Mouse (Mus musculus): Measurements from ENCODE around the gene Neu4.
A peak's percentile ranks its signal among the peaks of the same experiment; 100 is the strongest.
"Not testable (repeated sequence)": the region's sequence is repeated elsewhere in the genome, so short reads cannot be mapped to it uniquely, and the experiment has no call there.

Gene Neu4

DNA sequence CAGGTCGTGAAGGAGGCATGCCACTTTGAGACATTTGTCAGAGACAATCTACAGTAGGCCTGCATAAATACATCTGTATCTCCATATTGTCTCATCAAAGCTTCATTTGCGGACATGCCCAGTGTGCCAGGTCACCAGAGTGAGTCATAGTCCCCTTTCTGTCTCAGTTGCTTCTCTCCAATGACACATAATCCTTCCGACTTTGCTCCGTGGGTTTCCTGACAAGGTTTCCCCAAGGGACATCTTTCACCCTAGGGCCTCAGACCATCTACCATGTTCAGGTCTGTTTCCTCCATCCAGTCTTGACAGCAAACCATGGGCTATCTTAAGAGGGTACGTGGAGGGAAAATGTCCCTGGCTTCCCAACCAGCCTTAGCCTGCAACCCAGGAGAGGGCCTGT lies 30.9 kb downstream of the Neu4 start:
- ATAC-seq (ENCODE audit: insufficient number of reproducible peaks, low FRiP score, low TSS enrichment), result no peak

DNA sequence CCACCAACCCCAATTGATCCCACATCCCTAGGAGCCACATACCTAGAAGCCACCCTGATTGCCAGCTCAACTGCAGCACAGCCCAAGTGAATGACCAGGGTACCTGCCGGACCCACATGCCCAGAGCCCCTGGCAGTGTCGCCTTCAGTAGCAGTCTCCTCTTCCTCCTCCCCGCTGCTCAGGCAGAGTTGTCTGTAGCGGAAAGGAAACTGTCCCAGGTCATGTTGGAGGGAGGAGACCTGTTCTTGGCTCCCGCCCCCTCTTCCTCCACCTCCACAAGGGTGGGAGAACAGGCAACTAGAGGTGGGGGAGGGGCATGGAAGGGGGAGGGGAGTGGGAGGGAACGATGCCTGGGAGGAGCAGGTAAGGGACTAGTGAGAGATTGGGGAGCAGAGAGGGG lies 32.1 kb downstream of the Neu4 start, which contains the start of gene Pdcd1:
Gene Pdcd1 (minus strand): TSS at position 181 of the 400 bp plus-strand sequence.
- ATAC-seq (ENCODE audit: insufficient number of reproducible peaks, low FRiP score, low TSS enrichment), result no peak

DNA sequence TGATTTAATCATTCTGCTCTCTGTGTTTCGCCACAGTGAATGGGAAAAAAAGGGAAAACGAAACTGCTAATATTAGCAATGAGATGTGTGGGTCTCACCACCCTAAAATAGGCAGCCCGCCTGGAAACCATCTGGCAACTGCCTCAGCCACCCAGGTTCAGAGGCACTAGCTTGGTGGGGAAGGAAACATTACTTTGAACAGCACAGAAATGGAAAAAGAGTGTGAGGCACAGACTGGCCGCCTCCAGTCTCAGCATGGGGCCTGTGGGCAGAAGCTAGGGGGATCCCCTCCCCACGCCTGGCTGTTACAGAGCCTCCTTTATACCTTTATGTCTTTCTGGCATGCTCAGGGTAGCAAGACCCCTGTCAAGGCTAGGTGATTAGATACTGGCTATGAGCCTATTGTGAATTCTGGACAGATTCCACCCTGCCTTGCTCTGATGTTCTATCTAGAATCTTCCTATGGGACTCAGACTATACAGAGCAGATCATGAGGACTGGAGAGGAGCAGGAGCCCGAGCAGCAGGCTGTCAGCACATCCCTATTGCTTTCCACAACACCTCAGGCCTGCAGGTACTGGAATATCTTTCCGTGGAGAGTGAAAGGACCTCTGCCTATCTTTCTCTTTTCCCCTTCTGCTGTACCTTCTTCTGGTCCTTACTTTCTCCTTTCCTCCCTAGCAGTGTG lies 33.4 kb downstream of the Neu4 start:
- peak; percentile 67 for ATAC-seq (ENCODE audit: insufficient number of reproducible peaks, low FRiP score, low TSS enrichment)

DNA sequence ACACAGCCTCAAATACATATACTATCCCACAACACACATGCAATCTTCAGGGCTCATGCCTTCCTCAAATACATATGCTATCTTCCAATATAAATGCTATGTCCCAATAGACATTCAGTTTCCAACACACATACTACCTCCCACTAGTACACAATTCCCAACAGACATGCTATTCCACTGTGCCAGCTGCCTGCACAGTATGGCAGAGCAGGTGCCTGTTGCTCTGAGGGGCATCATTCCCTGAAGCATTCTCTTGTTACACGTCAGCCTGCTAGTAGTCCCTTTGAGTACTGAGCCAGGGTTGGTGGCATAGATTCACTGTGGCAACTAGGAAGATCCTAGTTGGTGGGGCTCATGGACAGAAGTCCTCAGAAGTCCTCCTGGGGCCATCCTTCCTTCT lies 34.2 kb downstream of the Neu4 start:
- no peak for ATAC-seq (ENCODE audit: insufficient number of reproducible peaks, low FRiP score, low TSS enrichment)

DNA sequence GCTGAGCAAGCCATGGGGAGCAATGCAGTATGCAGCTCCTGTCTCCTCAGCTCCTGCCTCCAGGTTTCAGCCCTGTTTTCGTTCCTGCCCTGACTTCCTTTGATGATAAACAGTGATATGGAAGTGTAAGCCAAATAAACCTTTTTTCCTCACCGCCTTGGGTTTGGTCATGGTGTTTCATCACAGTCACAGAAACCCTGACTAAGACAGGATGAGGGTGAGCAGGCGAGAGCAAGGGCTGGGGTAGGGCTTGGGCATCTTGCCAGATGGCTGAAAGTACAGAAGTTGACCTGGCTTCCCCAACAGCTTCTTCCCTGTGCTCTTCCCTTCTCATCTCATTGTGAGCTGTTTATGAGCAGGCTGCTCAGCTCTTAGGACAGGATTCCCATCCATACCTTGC lies 35.7 kb downstream of the Neu4 start:
- ATAC-seq (ENCODE audit: insufficient number of reproducible peaks, low FRiP score, low TSS enrichment), result no peak

DNA sequence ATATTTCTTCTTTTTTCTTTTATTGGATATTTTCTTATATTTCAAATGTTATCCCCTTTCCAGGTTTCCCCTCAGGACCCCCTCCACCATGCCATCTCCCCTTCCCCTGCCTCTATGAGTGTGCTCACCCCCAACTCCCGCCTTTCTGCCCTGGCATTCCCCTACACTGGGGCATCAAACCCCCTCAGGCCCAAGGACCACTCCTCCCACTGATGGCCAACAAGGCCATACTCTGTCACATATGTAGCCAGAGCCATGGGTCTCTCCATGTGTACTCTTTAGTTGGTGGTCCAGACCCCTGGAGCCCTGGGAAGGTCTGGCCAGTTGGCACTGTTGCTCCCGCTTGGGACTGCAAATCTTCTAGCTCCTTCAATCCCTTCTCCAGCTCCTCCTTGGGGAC lies 37.1 kb downstream of the Neu4 start:
- ATAC-seq (ENCODE audit: insufficient number of reproducible peaks, low FRiP score, low TSS enrichment), result no peak

DNA sequence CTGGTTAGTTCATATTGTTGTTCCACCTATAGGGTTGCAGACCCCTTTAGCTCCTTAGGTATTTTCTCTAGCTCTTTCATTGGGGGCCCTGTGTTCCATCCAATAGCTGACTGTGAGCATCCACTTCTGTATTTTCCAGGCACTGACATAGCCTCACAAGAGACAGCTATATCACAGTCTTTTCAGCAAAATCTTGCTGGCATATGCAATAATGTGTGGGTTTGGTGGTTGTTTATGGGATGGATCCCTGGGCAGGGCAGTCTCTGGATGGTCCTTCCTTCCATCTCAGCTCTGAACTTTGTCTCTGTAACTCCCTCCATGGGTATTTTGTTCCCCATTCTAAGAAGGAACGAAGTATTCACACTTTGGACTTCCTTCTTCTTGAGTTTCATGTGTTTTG lies 38.0 kb downstream of the Neu4 start:
- ATAC-seq (ENCODE audit: insufficient number of reproducible peaks, low FRiP score, low TSS enrichment), result not testable (repeated sequence)

DNA sequence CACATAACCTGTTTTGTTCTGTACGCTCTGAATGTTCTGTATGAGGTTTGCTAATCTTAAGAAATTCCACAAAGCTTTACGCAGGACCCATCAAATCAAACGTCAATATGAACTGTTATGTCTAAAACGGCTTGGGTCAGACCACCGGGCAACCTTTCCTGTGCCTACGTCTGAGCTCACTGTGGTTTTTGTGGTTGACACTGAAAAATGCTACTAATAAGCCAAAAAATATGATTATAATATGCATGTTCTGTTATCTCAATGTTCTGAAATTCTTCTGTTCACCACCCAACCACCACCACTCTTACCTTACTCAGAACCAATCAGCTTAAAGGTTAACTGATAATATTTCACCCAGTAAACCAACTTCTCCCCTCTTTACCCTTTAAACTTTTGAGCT lies 54.5 kb downstream of the Neu4 start:
- no peak for ATAC-seq (ENCODE audit: insufficient number of reproducible peaks, low FRiP score, low TSS enrichment)

DNA sequence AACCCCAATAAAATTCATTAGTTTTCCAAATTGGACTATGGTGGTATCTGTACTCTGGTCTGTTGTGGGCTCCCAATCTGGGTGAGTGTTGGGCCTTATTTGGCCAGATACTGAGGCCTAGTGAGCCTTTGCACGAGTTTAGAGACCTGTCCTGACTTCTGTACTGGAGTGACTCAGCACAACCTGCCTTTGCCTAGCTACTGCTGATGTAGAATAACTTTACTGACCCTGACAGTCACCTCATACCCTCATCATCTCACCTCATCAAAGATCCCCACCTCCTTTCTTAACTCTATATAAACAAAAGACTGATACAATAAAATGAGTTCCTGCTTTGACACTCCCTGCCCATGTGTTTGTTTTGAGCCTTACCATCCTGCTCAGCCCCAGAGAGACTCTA lies 56.5 kb downstream of the Neu4 start:
- no peak for ATAC-seq (ENCODE audit: insufficient number of reproducible peaks, low FRiP score, low TSS enrichment)

Data from cerebellum, adult (tissue).